Mouse (Mus musculus): ENCODE results near the gene Cstf1. TPM values are rescaled to one million over a fixed set of nuclear protein-coding genes. Genes with fewer than 3 reads are reported as not detected.

Gene Cstf1
- 10 to 100 TPM; 16.4 to 19.3 TPM for total RNA-seq (2021)
- long read RNA-seq, experiment 1, transcript Cstf1-201 (6 exons, 3,451 nt): major isoform, 24 of 28 reads
- long read RNA-seq, experiment 1, partial matches to known transcripts: 0 of 28 reads
- long read RNA-seq, experiment 1, other reads (novel, unspliced or antisense): 4 of 28 reads
- long read RNA-seq, experiment 2, transcript Cstf1-201 (6 exons, 3,451 nt): major isoform, 27 of 34 reads
- long read RNA-seq, experiment 2, partial matches to known transcripts: 4 of 34 reads
- long read RNA-seq, experiment 2, other reads (novel, unspliced or antisense): 3 of 34 reads

DNA sequence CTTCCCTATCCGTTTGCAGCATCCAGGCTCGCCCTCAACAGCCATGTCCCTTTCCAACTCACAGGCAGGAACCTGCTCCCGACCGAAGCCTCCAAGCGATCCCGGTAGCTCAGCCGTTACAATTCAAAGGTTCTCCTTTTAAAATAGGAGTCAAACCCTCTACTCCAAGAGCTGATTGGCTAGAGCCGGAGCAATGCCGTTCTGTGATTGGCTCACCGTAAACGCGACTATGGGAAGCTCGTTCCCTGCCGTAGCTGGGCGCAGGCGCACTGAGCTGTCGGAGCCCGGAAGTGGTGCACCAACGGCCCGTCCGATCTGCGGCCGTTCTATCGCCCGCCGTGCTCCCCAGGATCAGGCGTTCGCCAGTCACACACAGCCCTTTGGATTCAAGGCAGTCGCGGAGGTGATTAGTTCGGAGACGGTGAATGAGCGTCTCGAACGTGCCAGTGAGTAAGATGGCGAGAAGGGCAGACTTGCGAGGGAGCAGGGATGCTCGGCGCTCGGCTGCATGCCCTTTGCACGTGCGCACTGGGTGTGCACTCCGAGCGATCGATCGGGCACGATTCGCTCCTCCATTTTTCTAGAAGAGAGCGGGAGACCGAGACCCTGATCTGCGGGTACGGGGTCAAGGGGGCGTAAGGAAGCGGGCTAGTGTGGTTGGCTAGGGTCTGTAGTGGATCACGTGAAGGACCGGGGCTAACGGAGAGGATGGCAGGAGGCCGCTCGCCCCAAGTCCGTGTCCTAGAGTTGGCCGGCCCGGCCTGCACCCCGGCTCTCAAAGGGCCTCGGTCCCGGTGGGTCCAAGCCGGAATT, at the start of gene Cstf1, which contains the start of gene Aurka:
Cstf1 (plus strand) TSS at position 271 of the 813 bp plus-strand sequence.
Aurka (minus strand) TSS at position 125 of the 813 bp plus-strand sequence.
- peak; percentile 93 for DNase-seq
- intact Hi-C loops (cut with DNase I; ENCODE audit: low total_unique reads): no loop called here

DNA sequence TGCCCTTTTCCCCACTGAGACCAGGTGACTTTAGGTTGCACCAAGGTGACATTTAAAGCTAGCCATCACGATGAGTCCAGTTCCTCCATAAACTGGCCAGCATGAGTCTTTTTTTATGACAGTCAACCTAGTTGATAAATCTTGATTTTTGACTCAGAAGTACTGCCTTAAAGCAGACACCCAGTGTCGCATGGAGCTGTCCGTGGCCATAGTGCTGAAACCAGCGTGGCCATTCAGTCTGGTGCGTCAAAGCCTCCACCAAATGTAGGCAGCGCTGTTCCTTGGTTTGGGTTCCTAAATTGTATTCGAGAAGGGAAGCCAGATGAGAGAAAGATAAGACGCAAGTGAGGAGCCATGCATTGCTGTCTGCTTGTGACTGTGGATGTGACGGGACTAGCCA, 49.6 kb upstream of the Cstf1 start:
- intact Hi-C loops (cut with DNase I; ENCODE audit: low total_unique reads): no loop called here

DNA sequence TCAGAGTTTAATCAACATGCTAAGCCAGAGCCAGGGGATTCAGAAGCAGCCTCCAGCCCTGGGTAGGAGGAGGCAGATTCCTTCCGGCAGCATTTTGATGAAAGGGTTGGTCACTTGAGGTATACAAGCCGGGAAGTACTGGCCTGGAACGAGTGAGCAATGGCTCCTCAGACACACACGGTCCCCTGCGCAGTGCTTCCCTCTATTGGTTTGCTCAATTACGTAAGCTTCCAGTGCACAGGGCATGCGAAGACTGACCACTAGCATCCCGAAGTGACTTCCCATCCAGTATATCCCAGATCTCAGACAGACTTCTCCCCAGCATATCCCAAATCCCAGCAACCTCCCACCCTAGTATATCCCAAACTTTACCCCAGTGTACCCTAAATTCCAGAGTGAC, 42.2 kb upstream of the Cstf1 start:
- intact Hi-C loops (cut with DNase I; ENCODE audit: low total_unique reads): loop anchor here (5.0 kb wide), 1 partner anchor 106 kb away; no protein-coding TSS in a partner anchor
- no peak for DNase-seq

More for the DNA sequence above, 49.6 kb upstream of the Cstf1 start:
- DNase-seq: peak; percentile 57

DNA sequence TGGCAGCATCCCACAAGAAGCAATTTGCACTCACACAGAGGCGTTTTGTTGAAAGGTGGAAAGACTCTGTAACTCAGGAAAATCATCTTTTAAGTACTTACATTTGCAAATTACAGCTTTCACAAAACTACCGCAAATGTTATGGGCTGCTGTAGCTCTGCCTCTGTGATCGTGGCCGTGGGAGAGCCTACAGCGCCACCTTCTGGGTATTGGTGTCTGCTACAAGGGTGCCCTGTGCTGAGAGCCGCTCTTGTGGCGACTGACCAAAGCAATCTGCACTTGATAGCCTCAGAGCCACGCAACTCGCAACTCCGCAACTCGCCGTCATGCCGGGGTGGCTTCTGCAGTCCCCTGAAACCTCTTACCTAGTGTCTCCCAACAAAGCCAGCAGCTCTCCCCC, 41.3 kb upstream of the Cstf1 start:
- DNase-seq: peak; percentile 25
- intact Hi-C loops (cut with DNase I; ENCODE audit: low total_unique reads): loop anchor here (5.0 kb wide), 1 partner anchor 107 kb away; no protein-coding TSS in a partner anchor

DNA sequence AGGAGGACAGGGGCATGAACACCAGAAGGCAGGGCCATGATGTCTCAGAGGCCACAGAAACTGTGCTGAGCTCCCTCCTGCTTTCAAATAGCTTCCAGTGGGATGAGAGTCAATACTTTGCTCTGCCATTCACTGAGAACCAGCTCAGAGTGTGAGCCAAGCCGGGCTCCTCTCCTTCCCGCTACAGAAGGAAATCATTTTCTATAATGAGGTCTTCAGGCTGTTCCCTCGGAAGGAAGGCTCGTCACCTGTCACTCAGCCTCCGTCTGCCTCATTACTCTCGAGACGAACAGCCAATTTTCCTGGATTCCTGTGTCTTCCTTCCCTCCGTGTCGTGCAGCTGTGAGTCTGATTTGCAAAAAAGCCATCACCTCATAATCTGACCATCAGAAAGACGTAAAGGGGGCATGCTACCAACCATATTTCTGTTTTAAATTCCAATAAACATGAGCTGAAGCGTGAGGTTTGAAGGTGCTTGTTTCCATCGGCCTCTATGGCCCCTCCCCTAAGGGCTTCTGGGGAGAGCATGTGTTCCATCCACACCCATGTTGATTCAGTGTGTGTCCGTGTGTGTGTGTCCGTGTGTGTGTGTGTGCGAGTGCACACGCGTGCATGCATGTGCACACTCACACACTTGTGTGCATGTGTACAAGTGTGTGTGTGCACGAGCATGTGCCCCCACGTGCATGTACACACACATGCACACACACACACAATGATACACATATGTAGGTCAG, 32.1 kb upstream of the Cstf1 start:
- no peak for DNase-seq
- intact Hi-C loops (cut with DNase I; ENCODE audit: low total_unique reads): no loop called here

DNA sequence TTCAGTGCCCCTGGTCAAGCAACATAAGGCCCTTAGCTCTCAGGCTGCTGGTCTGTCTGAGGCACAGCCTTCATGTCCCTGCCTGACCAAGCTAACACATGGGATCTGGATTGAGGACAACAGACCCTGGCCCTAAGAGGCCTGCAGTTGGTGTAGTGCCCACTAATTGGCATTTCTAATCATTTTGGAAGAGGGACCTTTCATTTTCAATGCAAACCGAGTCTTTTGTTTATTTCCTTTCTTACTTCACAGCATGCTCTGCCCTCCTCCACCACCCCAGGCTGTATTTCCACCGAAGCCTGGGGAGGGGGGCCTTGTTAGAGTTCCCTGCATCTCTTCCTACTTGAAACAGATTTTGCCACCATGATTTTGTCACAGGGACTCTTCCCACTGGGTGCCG, 29.5 kb upstream of the Cstf1 start:
- intact Hi-C loops (cut with DNase I; ENCODE audit: low total_unique reads): no loop called here
- no peak for DNase-seq

DNA sequence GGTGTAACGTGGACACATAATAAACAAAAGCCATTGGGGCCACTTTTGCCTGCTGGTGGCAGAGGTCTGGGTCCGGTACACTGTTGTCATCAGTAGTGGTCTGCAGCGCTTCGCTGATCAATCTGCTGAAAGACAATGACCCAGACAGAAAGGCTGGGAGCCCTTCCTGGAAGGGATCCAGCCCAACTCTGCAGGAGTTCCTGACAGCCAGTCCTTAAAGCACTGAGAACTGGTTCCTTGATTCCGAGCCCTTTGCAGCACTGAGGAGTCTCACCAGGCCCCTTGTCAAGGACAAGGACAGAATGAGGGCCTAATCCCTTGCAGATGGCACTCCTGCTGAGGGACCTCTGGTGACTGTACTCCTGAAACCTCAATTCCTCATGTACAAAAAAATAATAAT, 28.9 kb upstream of the Cstf1 start:
- intact Hi-C loops (cut with DNase I; ENCODE audit: low total_unique reads): no loop called here
- DNase-seq: no peak

DNA sequence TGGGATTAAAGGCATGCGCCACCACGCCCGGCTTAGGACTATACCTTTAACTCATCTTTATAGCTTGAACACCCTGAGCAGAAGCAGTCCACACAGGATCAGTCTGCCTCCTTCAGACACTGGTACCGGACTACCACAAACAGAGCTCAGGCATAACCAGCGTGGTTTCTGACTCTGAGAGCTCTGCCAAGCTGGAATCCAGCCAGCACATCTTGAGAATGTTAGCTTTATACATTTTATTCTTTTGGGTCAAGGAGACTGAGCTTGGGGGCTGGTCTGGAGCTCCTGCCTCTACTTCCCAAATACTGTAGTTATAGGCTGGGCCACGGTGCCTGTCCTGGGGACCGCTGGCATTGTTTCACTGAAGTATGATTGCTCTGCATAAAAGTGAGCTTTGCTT, 26.7 kb upstream of the Cstf1 start:
- intact Hi-C loops (cut with DNase I; ENCODE audit: low total_unique reads): no loop called here
- no peak for DNase-seq

DNA sequence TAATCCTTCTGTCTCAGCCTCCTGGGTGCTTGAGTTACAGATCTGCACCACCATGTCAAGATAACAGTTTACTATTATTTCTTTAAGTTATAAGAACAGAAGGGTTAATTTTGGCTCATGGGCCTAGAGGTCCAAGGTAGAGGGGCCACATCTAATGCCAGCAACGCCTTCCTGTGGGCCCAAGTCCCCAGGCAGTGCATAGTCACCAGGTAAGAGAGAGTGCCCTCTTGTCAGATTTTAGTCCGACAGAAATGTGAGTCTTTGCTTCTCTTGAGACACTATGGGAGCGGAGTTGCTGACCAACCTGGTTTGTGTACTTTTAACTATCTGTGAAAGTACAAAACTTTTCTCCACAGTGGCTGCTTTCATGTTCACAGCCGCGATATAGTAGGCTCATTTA, 25.8 kb upstream of the Cstf1 start:
- DNase-seq: no peak
- intact Hi-C loops (cut with DNase I; ENCODE audit: low total_unique reads): no loop called here

DNA sequence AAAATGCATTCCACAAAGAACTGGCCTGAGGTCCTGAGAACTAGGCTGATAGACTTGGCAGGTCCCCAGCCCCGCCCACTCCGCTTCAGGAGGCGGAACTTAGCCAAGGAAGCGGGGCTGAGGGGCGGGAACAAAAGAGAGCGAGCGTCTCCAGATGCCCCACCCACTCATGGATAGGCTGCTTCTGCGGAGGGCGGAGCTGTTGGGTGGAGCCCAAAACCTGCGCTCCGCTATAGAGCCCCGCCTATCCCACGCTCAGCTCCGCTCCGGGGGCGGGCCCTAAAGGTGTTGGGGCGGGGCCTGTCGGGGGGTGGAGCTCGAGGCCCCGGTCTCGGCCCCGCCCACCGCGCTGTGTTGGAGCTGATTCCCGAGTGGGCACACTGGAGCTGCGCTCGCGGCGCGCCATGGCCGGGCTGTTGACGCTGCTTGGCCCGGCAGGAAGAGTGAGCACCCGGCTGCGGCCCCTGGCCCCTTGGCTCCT, 25.2 kb upstream of the Cstf1 start, which contains the start of gene Fam210b:
Fam210b (plus strand) TSS at position 308 of the 481 bp plus-strand sequence.
- intact Hi-C loops (cut with DNase I; ENCODE audit: low total_unique reads): no loop called here
- peak; percentile 90 for DNase-seq

DNA sequence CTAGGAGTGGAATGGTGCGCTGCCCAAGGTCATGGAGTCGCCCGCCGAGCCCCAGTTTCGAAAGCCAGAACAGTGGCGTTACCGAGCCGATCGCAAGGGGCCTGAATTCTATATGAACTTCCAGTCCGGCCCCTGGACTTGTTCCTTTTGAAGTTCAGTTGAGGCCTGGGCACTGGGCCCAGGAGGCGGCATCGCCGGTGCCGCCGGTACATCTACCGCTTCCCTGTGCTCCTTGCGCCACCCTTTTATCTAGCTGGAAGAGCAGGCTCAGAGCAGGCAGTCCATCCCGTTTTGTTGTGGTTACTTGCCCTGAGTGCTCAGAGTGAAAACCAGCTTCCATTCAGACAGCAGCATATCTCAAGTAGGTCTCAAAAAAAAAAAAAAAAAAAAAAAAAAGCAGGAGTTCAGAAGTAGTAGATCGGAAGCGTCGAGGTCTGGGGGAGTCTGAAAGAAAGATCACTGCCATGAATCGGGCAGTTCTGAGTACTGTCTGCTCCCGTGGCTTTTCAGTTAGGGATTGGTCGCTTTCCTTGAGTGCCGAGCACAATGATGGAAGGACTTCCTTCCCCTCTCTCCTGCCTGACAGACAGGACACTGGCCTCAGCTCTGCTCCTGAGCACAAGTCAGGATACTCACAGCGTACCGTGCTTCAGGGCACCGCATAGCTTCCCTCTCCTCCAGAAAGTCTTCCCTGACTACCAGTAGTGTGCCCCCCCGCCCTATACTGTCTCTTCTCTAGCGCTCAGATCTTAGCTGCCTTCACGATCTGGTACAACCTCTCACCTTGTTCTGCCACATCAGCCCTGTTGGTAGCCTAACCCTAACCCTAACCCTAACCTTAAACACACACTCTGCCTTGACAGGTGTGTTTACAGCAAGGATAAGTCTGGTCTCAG, 24.2 kb upstream of the Cstf1 start:
- no peak for DNase-seq
- intact Hi-C loops (cut with DNase I; ENCODE audit: low total_unique reads): no loop called here

DNA sequence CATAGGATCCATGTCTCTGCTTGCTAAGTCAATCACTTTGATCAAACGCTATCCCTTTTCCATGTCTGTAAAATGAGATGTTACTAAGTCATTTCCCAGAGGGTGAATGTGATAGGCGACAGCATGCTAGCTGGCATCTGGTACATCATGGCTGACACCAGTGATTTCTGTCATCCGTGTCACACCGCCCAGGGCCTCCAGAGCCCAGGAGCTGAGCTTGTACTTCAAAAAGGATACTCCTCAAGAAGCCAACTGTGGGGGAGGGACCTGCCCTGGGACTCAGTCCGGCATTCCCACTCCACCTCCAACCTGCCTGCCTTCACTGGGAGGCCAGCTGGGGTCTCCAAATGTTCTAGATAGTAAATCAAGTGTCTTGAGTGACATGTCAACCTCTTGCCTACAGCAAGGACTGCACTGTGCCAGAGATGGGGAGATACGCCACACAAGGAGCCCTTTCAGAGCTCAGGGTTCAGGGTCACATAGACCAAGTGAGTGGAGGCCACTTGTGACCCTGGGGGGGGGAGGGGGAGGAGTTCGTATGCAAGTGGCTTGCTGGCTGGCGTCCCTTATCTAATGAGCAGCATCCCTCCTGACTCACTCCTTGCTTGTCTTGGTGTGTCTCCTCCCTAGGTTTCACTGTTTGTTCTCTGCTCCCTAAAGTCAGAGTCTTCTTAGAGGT, 23.4 kb upstream of the Cstf1 start:
- no peak for DNase-seq
- intact Hi-C loops (cut with DNase I; ENCODE audit: low total_unique reads): no loop called here

DNA sequence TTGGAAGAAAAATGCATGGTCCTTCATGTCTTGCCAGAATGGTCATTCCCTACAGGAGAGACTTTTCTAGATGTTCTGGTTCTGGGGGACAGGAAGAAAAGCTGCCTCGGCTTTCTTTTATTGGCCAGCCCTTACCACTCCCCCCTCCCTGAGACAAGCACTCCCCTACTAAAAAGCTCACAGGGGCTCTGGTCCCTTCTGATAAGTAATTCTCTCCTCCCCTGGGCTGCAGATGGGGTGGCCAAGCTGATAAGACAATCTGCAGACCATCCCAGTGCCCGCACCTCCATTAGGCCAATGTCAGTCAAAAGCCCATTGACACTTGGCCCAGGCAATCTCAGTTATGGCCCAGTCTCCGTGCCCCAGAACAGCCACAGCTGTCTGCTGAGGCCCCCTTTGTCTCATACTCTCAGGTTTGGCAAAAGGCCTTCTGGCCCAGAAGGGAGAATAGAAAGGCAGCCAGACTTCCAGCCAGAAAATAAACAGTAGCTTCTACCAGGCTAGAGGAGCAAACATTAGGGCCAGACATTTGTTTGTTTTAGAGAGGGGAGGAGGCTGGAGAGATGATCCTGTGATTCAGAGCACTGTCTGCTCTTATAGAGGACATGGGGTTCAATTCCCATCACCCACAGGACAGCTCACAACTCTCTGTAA, 22.1 kb upstream of the Cstf1 start:
- no peak for DNase-seq
- intact Hi-C loops (cut with DNase I; ENCODE audit: low total_unique reads): no loop called here

DNA sequence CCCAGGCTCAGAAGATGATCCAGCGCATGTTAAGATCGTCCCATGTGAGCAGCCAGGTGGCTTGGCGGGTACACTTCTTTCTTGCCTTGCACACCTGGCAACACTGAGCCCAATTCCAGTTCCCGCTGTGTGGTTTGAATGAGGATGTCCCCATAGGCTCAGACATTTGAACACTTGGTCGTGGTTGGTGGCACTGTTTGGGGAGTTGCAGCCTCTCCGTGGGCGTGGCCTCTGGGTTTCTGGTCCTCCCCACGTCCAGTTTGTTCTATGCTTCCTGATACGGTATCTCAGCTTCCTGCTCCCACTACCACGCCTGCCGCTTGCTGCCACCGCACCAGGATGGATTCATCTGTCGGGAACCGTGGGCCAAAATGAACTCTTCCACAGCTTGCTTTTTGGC, 20.7 kb upstream of the Cstf1 start:
- no peak for DNase-seq
- intact Hi-C loops (cut with DNase I; ENCODE audit: low total_unique reads): no loop called here

DNA sequence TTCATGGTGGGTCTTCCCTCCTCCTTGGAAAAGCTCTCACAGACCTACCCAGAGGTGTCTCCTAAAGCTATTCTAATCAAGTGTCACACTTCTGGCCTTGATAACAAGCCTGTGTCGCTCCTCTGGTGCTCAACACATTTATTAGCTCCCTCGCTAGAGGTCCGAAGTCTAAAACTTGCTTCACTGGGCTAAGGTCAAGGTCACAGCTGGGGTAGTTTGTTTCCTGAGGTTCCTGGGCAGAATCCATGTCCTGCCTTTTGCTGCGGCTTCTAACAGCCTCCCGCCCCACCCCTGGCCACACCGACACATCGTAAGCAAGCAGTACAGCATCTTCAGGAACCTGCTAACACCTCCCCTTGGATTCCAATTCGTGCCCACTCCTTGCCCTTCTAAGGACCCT, 19.7 kb upstream of the Cstf1 start:
- intact Hi-C loops (cut with DNase I; ENCODE audit: low total_unique reads): no loop called here
- DNase-seq: no peak

DNA sequence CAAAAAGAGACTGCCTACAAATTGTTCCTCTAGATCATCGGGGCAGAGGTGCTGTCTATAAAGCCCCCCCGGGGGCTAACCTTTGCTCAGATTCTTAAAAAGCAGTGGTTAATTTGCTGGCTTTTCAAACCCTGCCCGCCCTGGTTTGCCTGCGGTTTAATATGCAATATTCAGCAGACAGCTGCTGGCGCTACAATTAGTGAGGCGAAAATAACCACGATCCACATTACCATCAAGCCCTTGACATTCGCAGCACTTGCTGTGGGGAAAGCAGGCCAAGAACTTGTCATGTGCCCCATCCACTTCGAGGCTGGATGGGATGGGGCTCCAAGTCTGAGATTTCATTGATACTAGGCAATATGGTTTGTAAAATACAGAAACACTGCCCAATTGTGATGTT, 17.3 kb upstream of the Cstf1 start:
- intact Hi-C loops (cut with DNase I; ENCODE audit: low total_unique reads): no loop called here
- DNase-seq: no peak

DNA sequence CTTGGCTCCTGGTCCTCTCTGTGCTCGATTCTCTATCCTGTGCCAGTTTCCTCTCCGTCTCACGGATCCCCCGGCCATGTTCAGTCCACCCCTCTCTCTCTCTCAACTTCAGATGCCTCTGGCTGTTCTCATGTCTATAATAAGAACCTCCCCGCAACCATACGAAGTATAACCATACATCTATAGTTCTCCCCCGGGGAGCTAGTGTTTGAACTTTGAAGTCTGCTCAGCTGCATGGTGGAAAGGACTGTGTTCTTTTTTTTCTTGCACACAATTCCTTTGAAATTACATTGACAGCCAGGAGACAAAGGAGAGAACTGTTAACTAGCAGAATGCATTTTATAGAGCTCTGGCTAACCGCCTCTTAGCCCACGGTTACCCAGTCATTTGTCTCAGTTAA, 15.7 kb upstream of the Cstf1 start:
- DNase-seq: no peak
- intact Hi-C loops (cut with DNase I; ENCODE audit: low total_unique reads): no loop called here

DNA sequence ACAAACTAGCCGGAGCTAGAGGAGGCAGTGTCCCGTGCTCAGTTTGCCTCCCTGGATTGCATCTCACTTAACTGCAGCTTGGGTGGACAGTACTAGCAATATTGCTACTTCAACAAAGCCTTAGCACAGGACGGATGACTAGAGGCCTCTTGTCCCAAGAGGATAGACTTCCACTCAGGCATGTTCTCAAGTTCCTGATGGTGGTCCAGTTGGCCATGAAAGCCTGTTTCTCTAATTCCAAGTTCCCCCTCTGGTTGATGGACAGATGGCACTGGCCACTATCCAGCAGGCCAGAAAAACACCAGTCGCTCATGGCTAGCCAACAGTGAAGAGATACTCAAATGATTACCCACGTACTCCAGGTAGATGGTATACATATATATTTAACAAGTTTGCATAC, 14.6 kb upstream of the Cstf1 start:
- DNase-seq: no peak
- intact Hi-C loops (cut with DNase I; ENCODE audit: low total_unique reads): no loop called here
